Comparison of ENCODE assay signal across 27 mouse cellular contexts in the genomic region with DNA sequence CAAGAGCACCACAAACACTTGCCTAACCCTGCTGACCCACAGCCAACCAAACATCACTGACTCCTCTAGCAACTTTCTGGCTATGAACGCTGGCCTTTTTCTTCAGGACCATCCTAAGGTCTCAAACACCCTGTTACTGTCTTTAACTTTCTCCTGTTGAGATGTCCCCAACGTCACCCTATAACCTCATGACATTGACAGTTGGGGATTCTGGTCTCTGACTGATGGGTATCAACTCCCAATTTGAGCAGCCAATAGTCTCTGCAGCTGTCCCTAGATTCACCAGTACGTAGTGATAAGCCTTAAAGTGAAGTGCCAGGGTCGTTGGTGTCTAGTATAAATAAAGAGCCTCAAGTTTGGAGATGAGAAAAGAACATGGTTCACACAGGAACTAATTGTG. TPM values are rescaled to one million over a fixed set of nuclear protein-coding genes. Genes with fewer than 3 reads are reported as not detected.
"Had no signal": no experiment of that assay in that cellular context is flagged by ENCODE, and none has a peak within 500 bp of the region (broad histone marks: within the 10 kb centered on the region; RNA-seq: fewer than 3 reads in every experiment).

No protein-coding gene starts in this region.

- H3K4me3 ChIP-seq: embryonic facial prominence, embryonic 10.5 days; embryonic facial prominence, embryonic 12.5 days; embryonic facial prominence, embryonic 13.5 days; embryonic facial prominence, embryonic 15.5 days; erythroblast, embryonic 14.5 days; forebrain, embryonic 10.5 days; forebrain, embryonic 12.5 days; forebrain, embryonic 13.5 days; forebrain, embryonic 15.5 days; gastrocnemius, adult 2 months; heart, adult 2 months had no signal

- DNase-seq: cerebellum, adult 8-10 months; cerebellum, adult 9-10 months; cerebellum, adult 9-11 months; cerebellum, postnatal 10 days; cerebellum, postnatal 14 days; cerebellum, postnatal 25 days; cerebellum, postnatal 36 days; embryo, embryonic 11 days; forebrain, postnatal 0 days; gastrocnemius, adult 2 months; gastrocnemius, postnatal 10 days; gastrocnemius, postnatal 14 days; gastrocnemius, postnatal 25 days; gastrocnemius, postnatal 36 days; heart, adult 18-20 months; heart, adult 2 months had no signal

- H3K27ac ChIP-seq: embryonic facial prominence, embryonic 10.5 days; embryonic facial prominence, embryonic 12.5 days; embryonic facial prominence, embryonic 13.5 days; embryonic facial prominence, embryonic 15.5 days; forebrain, embryonic 10.5 days; forebrain, embryonic 12.5 days; forebrain, embryonic 13.5 days; forebrain, embryonic 15.5 days; gastrocnemius, adult 2 months; heart, adult 2 months had no signal

- H3K27me3 ChIP-seq: embryonic facial prominence, embryonic 12.5 days; embryonic facial prominence, embryonic 13.5 days; embryonic facial prominence, embryonic 15.5 days; forebrain, embryonic 13.5 days; forebrain, embryonic 15.5 days had no signal

- H3K4me1 ChIP-seq: embryonic facial prominence, embryonic 12.5 days; embryonic facial prominence, embryonic 13.5 days; embryonic facial prominence, embryonic 15.5 days; forebrain, embryonic 12.5 days; forebrain, embryonic 13.5 days; forebrain, embryonic 15.5 days had no signal

- H3K36me3 ChIP-seq: embryonic facial prominence, embryonic 10.5 days; embryonic facial prominence, embryonic 12.5 days; embryonic facial prominence, embryonic 13.5 days; embryonic facial prominence, embryonic 15.5 days; forebrain, embryonic 10.5 days; forebrain, embryonic 12.5 days; forebrain, embryonic 15.5 days had no signal

- H3K9me3 ChIP-seq: embryonic facial prominence, embryonic 10.5 days; embryonic facial prominence, embryonic 12.5 days; embryonic facial prominence, embryonic 13.5 days; embryonic facial prominence, embryonic 15.5 days; forebrain, embryonic 10.5 days; forebrain, embryonic 12.5 days; forebrain, embryonic 13.5 days; forebrain, embryonic 15.5 days had no signal

- H3K9ac ChIP-seq: embryonic facial prominence, embryonic 12.5 days; embryonic facial prominence, embryonic 13.5 days; embryonic facial prominence, embryonic 15.5 days; forebrain, embryonic 12.5 days; forebrain, embryonic 13.5 days; forebrain, embryonic 15.5 days; forebrain, postnatal 0 days had no signal

RNA-seq across cellular contexts. Expression of a gene that starts 28.9 kb away (rescaled TPM):
- polyA plus RNA-seq: erythroblast, embryonic 14.5 days had no signal

RNA-seq across cellular contexts. Expression of a gene that starts 52.2 kb away (rescaled TPM):
- total RNA-seq: common myeloid progenitor, adult 5-6 weeks; granulocyte monocyte progenitor cell, adult 5-6 weeks had no signal
- polyA plus RNA-seq: erythroblast, embryonic 14.5 days had no signal
